In the genomic region with DNA sequence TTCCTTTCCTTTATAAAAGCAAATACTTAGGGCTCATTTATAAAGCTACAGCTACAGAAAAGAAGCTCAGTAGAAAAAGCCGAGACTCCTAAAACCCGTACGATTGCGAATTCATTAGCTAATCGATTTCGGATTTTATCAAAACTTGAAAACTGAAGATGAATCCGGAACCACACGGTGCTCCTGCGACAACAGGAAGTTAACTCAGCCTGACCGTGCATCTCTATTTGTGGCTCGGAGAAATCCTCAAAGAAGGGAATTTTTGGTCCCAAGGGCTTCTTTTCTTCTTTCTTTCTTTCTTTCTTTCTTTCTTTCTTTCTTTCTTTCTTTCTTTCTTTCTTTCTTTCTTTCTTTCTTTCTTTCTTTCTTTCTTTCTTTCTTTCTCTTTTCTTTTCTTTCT, we compare ENCODE assay signal across 7 mouse cellular contexts.
DNase-seq lines count a peak whose midpoint lies in the region; ATAC-seq and TF ChIP-seq lines count a peak whose summit lies in the region.
"Not testable (repeated sequence)": the region's sequence is repeated elsewhere in the genome, so short reads cannot be mapped to it uniquely, and the experiment has no call there.

No protein-coding gene starts in this region.

- H3K9ac ChIP-seq in embryonic facial prominence, embryonic 13.5 days: peak overlapping the region; percentile 61; the same call in 1 of the 2 replicates
- not testable (repeated sequence) for H3K9ac ChIP-seq in intestine, postnatal 0 days (ENCODE audit: low read depth, low read length)

- H3K36me3 ChIP-seq in embryonic facial prominence, embryonic 13.5 days; heart, embryonic 10.5 days; intestine, postnatal 0 days (ENCODE audit: control insufficient read depth, insufficient read depth): not testable (repeated sequence)

- H3K4me2 ChIP-seq in embryonic facial prominence, embryonic 13.5 days: peak overlapping the region; percentile 42
- H3K4me2 ChIP-seq in intestine, postnatal 0 days (replicated peaks; ENCODE audit: low read depth): peak overlapping the region; percentile 61

- peak overlapping the region; percentile 42 for H3K4me3 ChIP-seq in embryonic facial prominence, embryonic 13.5 days
- peak overlapping the region; percentile 53 for H3K4me3 ChIP-seq in heart, embryonic 10.5 days
- peak overlapping the region; percentile 33 for H3K4me3 ChIP-seq in intestine, postnatal 0 days (ENCODE audit: low read depth, low read length)

- H3K27ac ChIP-seq in embryonic facial prominence, embryonic 13.5 days; intestine, postnatal 0 days (ENCODE audit: low read depth, low read length): not testable (repeated sequence)
- H3K27ac ChIP-seq in heart, embryonic 10.5 days: peak overlapping the region; percentile 64

- not testable (repeated sequence) for TF ChIP-seq CTCF in intestine, postnatal 0 days (IDR thresholded peaks at IDR 0.05; ENCODE audit: low read depth)

- WGBS in embryonic facial prominence, embryonic 13.5 days: 31% methylated on average over 11 of the region's 11 CpGs
- WGBS in heart, embryonic 10.5 days: 20% methylated on average over 11 of the region's 11 CpGs
- WGBS in intestine, postnatal 0 days: 29% methylated on average over 11 of the region's 11 CpGs

- DNase-seq in c-Kit-negative CD71-positive TER-119-positive erythroid progenitor cells, embryonic 14.5 days (ENCODE audit: low read depth, low spot score): peak; percentile 3
- not testable (repeated sequence) for DNase-seq in heart, embryonic 10.5 days (ENCODE audit: low spot score)
- peak; percentile 26 to 49 for DNase-seq in left cerebral cortex, postnatal 14 days (ENCODE audit: low spot score in 2 of 2)
- peak; percentile 30 for DNase-seq in lung, postnatal 14 days
- peak; percentile 49 for DNase-seq in right cerebral cortex, adult 18-20 months

- H3K27me3 ChIP-seq in embryonic facial prominence, embryonic 13.5 days; heart, embryonic 10.5 days (ENCODE audit: insufficient read depth, poor library complexity, severe bottlenecking); intestine, postnatal 0 days (replicated peaks; ENCODE audit: control insufficient read depth, insufficient read depth, low read length): not testable (repeated sequence)

- not testable (repeated sequence) for H3K4me1 ChIP-seq in embryonic facial prominence, embryonic 13.5 days; heart, embryonic 10.5 days; intestine, postnatal 0 days (replicated peaks; ENCODE audit: control insufficient read depth, insufficient read depth, low read length)

- ATAC-seq in embryonic facial prominence, embryonic 13.5 days (ENCODE audit: insufficient number of reproducible peaks, insufficient read depth, low FRiP score, low TSS enrichment, low read depth): not testable (repeated sequence)
- ATAC-seq in intestine, postnatal 0 days: peak; percentile 81

- H3K9me3 ChIP-seq in embryonic facial prominence, embryonic 13.5 days; heart, embryonic 10.5 days; intestine, postnatal 0 days (ENCODE audit: control insufficient read depth): not testable (repeated sequence)

- intact Hi-C loops in left cerebral cortex, postnatal 14 days (cut with DNase I): not testable (repeated sequence)
